Mouse (Mus musculus) heart, embryonic 16.5 days (tissue): ENCODE results near the gene Psg17. TPM values are rescaled to one million over a fixed set of nuclear protein-coding genes. Genes with fewer than 3 reads are reported as not detected.

Source experiments
- ATAC-seq: fragments of 200-750 bp; cut with Nextera tagmentation; replicated peaks from 2 replicates; pipeline ENCODE4 v1.8.0; 2017; ENCODE audit warnings: moderate number of reproducible peaks; ENCODE audit not compliant: insufficient read depth, low FRiP score; ENCODE audit errors: extremely low read depth
- H3K27ac ChIP-seq: fragments of 300-500 bp; sonication (generic); 2 replicates; pipeline ENCODE4 v1.5.1; 2014; ENCODE audit warnings: mild to moderate bottlenecking, low read length, control low read depth, moderate library complexity
- H3K27me3 ChIP-seq: fragments of 300-500 bp; sonication (generic); 2 replicates; pipeline ENCODE4 v1.6.1; 2014; ENCODE audit warnings: low read length, mixed read lengths; ENCODE audit not compliant: control insufficient read depth, insufficient read depth
- H3K36me3 ChIP-seq: fragments of 300-500 bp; sonication (generic); 2 replicates; pipeline ENCODE4 v1.6.1; 2014; ENCODE audit not compliant: control insufficient read depth, insufficient read depth
- H3K4me1 ChIP-seq: fragments of 300-500 bp; sonication (generic); 2 replicates; pipeline ENCODE4 v1.6.1; 2014; ENCODE audit warnings: low read length, mixed read lengths; ENCODE audit not compliant: control insufficient read depth, insufficient read depth
- H3K4me2 ChIP-seq: fragments of 300-500 bp; sonication (generic); 2 replicates; pipeline ENCODE4 v1.6.1; 2014; ENCODE audit warnings: low read depth, mild to moderate bottlenecking, control low read depth, low read length
- H3K4me3 ChIP-seq: fragments of 300-500 bp; sonication (generic); 2 replicates; pipeline ENCODE4 v1.5.1; 2014; ENCODE audit warnings: mild to moderate bottlenecking, control low read depth, low read length
- H3K9ac ChIP-seq: fragments of 300-500 bp; sonication (generic); 2 replicates; pipeline ENCODE4 v1.6.1; 2014; ENCODE audit warnings: low read length, control low read depth
- H3K9me3 ChIP-seq: fragments of 300-500 bp; sonication (generic); replicated peaks from 2 replicates; pipeline ENCODE4 v1.6.1; 2016; ENCODE audit warnings: low read length; ENCODE audit not compliant: control insufficient read depth
- WGBS: fragments of 180-500 bp; shearing (Covaris S2); extraction: QIAGEN DNeasy Blood & Tissue Kit; methylation state at CpG from one replicate; pipeline ENCODE4 v1.1.7; 2014; 5-methylcytosine and 5-hydroxymethylcytosine counted together
- polyA plus RNA-seq: library from polyadenylated mRNA; unstranded; fragments of >200 nt; fragmentation: Nextera tagmentation; extraction: Ambion mirVana; gene quantifications from 2 replicates; pipeline ENCODE4 v1.2.1, GENCODE M21; 2015

Psg17 gene
- polyA plus RNA-seq, 1 experiment from 2014 or later = not detected

GRCm38 (mm10) chr7:18839865-18840264 lies 18.5 kb upstream of the Psg17 start, which contains the start of gene Mill2:
TSS of gene Mill2 (plus strand) at chr7:18839966.
- no peaks in the 10 kb centered on the region for H3K27me3 ChIP-seq
- H3K27ac ChIP-seq = peak within 1 kb of the TSS; percentile 79
- WGBS = 10% methylated on average over 3 of the region's 3 CpGs
- ATAC-seq = 0 out of 2 replicates have a peak, but pooled peaks have one; percentile 12
- H3K4me3 ChIP-seq = peak within 1 kb of the TSS; percentile 53
- H3K4me1 ChIP-seq = peaks cover 3% of the 10 kb centered on the region; the same call in 1 of the 2 replicates
- no peaks in the 10 kb centered on the region for H3K36me3 ChIP-seq
- H3K9me3 ChIP-seq = no peaks in the 10 kb centered on the region
- peak within 1 kb of the TSS; percentile 68 for H3K9ac ChIP-seq
- peak within 1 kb of the TSS; percentile 73 for H3K4me2 ChIP-seq

GRCm38 (mm10) chr7:18832298-18832697 lies 10.9 kb upstream of the Psg17 start:
- WGBS = 28% methylated on average over 13 of the region's 13 CpGs
- no peak overlapping the region for H3K4me3 ChIP-seq
- H3K9ac ChIP-seq = no peak overlapping the region
- no peaks in the 10 kb centered on the region for H3K27me3 ChIP-seq
- no peaks in the 10 kb centered on the region for H3K36me3 ChIP-seq
- H3K4me1 ChIP-seq = no peaks in the 10 kb centered on the region
- H3K4me2 ChIP-seq = no peak overlapping the region
- ATAC-seq = no peak
- no peaks in the 10 kb centered on the region for H3K9me3 ChIP-seq
- H3K27ac ChIP-seq = no peak overlapping the region

GRCm38 (mm10) chr7:18829545-18829944 lies 8.1 kb upstream of the Psg17 start:
- Histone ChIP-seq H3K4me3 (no peak overlapping the region), H3K27ac (no peak overlapping the region), H3K9ac (no peak overlapping the region), H3K9me3 (no peaks in the 10 kb centered on the region), H3K4me2 (no peak overlapping the region), H3K27me3 (no peaks in the 10 kb centered on the region), H3K4me1 (no peaks in the 10 kb centered on the region), H3K36me3 (no peaks in the 10 kb centered on the region)
- WGBS = 85% methylated on average over 7 of the region's 7 CpGs
- ATAC-seq = no peak

- H3K27ac ChIP-seq = no peak overlapping the region
- H3K36me3 ChIP-seq = no peaks in the 10 kb centered on the region
- no peak for ATAC-seq
- H3K4me3 ChIP-seq = no peak overlapping the region
- no peak overlapping the region for H3K4me2 ChIP-seq
- no peaks in the 10 kb centered on the region for H3K27me3 ChIP-seq
- WGBS = 54% methylated on average over 9 of the region's 9 CpGs
- H3K9ac ChIP-seq = no peak overlapping the region
- H3K4me1 ChIP-seq = no peaks in the 10 kb centered on the region
- no peaks in the 10 kb centered on the region for H3K9me3 ChIP-seq
Observed at GRCm38 (mm10) chr7:18828592-18828991, 7.2 kb upstream of the Psg17 start.

GRCm38 (mm10) chr7:18827792-18828546 lies 6.6 kb upstream of the Psg17 start:
- Histone ChIP-seq H3K36me3 (no peaks in the 10 kb centered on the region), H3K27me3 (no peaks in the 10 kb centered on the region), H3K4me1 (no peaks in the 10 kb centered on the region), H3K4me3 (no peak overlapping the region), H3K9me3 (no peaks in the 10 kb centered on the region), H3K4me2 (no peak overlapping the region), H3K9ac (no peak overlapping the region), H3K27ac (no peak overlapping the region)
- 55% methylated on average over 26 of the region's 26 CpGs for WGBS
- no peak for ATAC-seq

- H3K4me1 ChIP-seq = no peaks in the 10 kb centered on the region
- 77% methylated on average over 9 of the region's 9 CpGs for WGBS
- H3K4me2 ChIP-seq = no peak overlapping the region
- H3K27ac ChIP-seq = no peak overlapping the region
- H3K4me3 ChIP-seq = no peak overlapping the region
- H3K9ac ChIP-seq = no peak overlapping the region
- no peak for ATAC-seq
- H3K9me3 ChIP-seq = no peaks in the 10 kb centered on the region
- H3K36me3 ChIP-seq = no peaks in the 10 kb centered on the region
- no peaks in the 10 kb centered on the region for H3K27me3 ChIP-seq
Observed at GRCm38 (mm10) chr7:18818301-18818700, 3.1 kb downstream of the Psg17 start.

- H3K9me3 ChIP-seq = no peaks in the 10 kb centered on the region
- ATAC-seq = no peak
Observed at GRCm38 (mm10) chr7:18803526-18803925, 17.9 kb downstream of the Psg17 start.

GRCm38 (mm10) chr7:18799129-18799528 lies 22.3 kb downstream of the Psg17 start:
- Histone ChIP-seq H3K4me3 (no peak overlapping the region), H3K4me2 (no peak overlapping the region), H3K9ac (no peak overlapping the region), H3K4me1 (no peaks in the 10 kb centered on the region), H3K27me3 (no peaks in the 10 kb centered on the region), H3K36me3 (no peaks in the 10 kb centered on the region), H3K27ac (no peak overlapping the region), H3K9me3 (no peaks in the 10 kb centered on the region)
- ATAC-seq = no peak
- 42% methylated on average over 3 of the region's 3 CpGs for WGBS

More at GRCm38 (mm10) chr7:18803526-18803925, 17.9 kb downstream of the Psg17 start:
- no peaks in the 10 kb centered on the region for H3K27me3 ChIP-seq
- no peaks in the 10 kb centered on the region for H3K4me1 ChIP-seq
- no peak overlapping the region for H3K4me3 ChIP-seq
- no peak overlapping the region for H3K9ac ChIP-seq
- H3K36me3 ChIP-seq = no peaks in the 10 kb centered on the region
- no peak overlapping the region for H3K27ac ChIP-seq
- no peak overlapping the region for H3K4me2 ChIP-seq

GRCm38 (mm10) chr7:18798420-18798819 lies 23.0 kb downstream of the Psg17 start, which contains the start of gene Psg19:
TSS of gene Psg19 (minus strand) at chr7:18798520.
- H3K27me3 ChIP-seq = no peaks in the 10 kb centered on the region
- no peaks in the 10 kb centered on the region for H3K9me3 ChIP-seq
- no peak within 1 kb of the TSS for H3K9ac ChIP-seq
- no peak within 1 kb of the TSS for H3K4me2 ChIP-seq
- H3K27ac ChIP-seq = no peak within 1 kb of the TSS
- H3K4me1 ChIP-seq = no peaks in the 10 kb centered on the region
- H3K36me3 ChIP-seq = no peaks in the 10 kb centered on the region
- no peak for ATAC-seq
- 66% methylated on average over 1 of the region's 1 CpGs for WGBS
- no peak within 1 kb of the TSS for H3K4me3 ChIP-seq
